In genomic region chr9:29004534-29004933, GRCm38 (mm10) we compare ENCODE assay signal across 16 mouse cellular contexts.
DNase-seq lines count a peak whose midpoint lies in the region.
"Had no signal": no experiment of that assay in that cellular context is flagged by ENCODE, and none has a peak within 500 bp of the region (broad histone marks: within the 10 kb centered on the region; RNA-seq: fewer than 3 reads in every experiment).

No protein-coding gene starts in this region.

- peak; percentile 8 for DNase-seq in layer of hippocampus, adult 9-10 months (ENCODE audit: low spot score)
- DNase-seq in layer of hippocampus, postnatal 36 days: no peak
- peak; percentile 33 to 44 for DNase-seq in right cerebral cortex, adult 2 months (ENCODE audit: low spot score in 2 of 2)
- DNase-seq in right cerebral cortex, postnatal 14 days: no peak
- DNase-seq in brain, adult 2 months (ENCODE audit: low read depth, low spot score): peak; percentile 79
- no peak for DNase-seq in ovary, postnatal 36 days (ENCODE audit: low spot score)
- DNase-seq in ovary, postnatal 10 days (ENCODE audit: low spot score): no peak
- DNase-seq: adrenal gland, adult 8-10 months; cerebellum, adult 8-10 months; cerebellum, postnatal 36 days; gastrocnemius, postnatal 14 days; kidney, adult 8-10 months; kidney, postnatal 4 days; lung, embryonic 14.5 days; lung, postnatal 14 days; midbrain, embryonic 14.5 days had no signal

Comparison
In these comparisons a context has a peak if more than half of its experiments do, and no peak if none do; other contexts are left out.
1. DNase-seq: peak in layer of hippocampus, adult 9-10 months (single experiment), right cerebral cortex, adult 2 months (2 of 2) and brain, adult 2 months (single experiment); none in layer of hippocampus, postnatal 36 days (0 of 2), right cerebral cortex, postnatal 14 days (single experiment), ovary, postnatal 36 days (single experiment) and ovary, postnatal 10 days (single experiment).